Mouse (Mus musculus) left cerebral cortex, postnatal 36 days (tissue): ENCODE measurements at regions not wholly inside any gene's neighbourhood (a gene's known extent, or its start where the extent isn't known, plus 50 kb on each side); places are given as distances from the start of the nearest gene placed in this dataset.

Experiments used
- DNase-seq, 2 experiments: peaks; one replicate each; pipeline ENCODE4 v3.0.0; 2021 to 2022; ENCODE audit warnings: low spot score in 2 of 2, mixed read lengths in 1 of 2
- intact Hi-C: fragments of 180-260 bp; cut with DNase I; formaldehyde crosslinking; loops from one replicate; pipeline ENCODE4 v1.15.1; 2025

GRCm38 (mm10) chr3:132471070-132471469 is 158.6 kb upstream of the Gimd1 start:
- no peak for DNase-seq
- intact Hi-C loops: loop anchor here (10.0 kb wide), 1 partner anchor 496 kb away; no protein-coding TSS in a partner anchor

GRCm38 (mm10) chr3:132477768-132478167 is 151.9 kb upstream of the Gimd1 start:
- DNase-seq: no peak
- intact Hi-C loops: loop anchor here (10.0 kb wide), 1 partner anchor 503 kb away; no protein-coding TSS in a partner anchor

GRCm38 (mm10) chr3:132479275-132479674 is 150.3 kb upstream of the Gimd1 start:
- DNase-seq: no peak
- intact Hi-C loops: loop anchor here (10.0 kb wide), 1 partner anchor 504 kb away; no protein-coding TSS in a partner anchor

- DNase-seq: no peak
These were observed 144.8 kb upstream of the Gimd1 start for GRCm38 (mm10) chr3:132484814-132485213.

GRCm38 (mm10) chr3:132485553-132485952 is 144.1 kb upstream of the Gimd1 start:
- no peak for DNase-seq
- intact Hi-C loops: loop anchor here (10.0 kb wide), 1 partner anchor 671 kb away; no protein-coding TSS in a partner anchor

More at GRCm38 (mm10) chr3:132484814-132485213, 144.8 kb upstream of the Gimd1 start:
- intact Hi-C loops: loop anchor here (10.0 kb wide), 1 partner anchor 670 kb away; no protein-coding TSS in a partner anchor

- DNase-seq: peak; percentile 4 to 24
These were observed 123.5 kb upstream of the Gimd1 start for GRCm38 (mm10) chr3:132506095-132506494.

GRCm38 (mm10) chr3:132510240-132510639 is 119.4 kb upstream of the Gimd1 start:
- no peak for DNase-seq
- intact Hi-C loops: no loop called here

More at GRCm38 (mm10) chr3:132506095-132506494, 123.5 kb upstream of the Gimd1 start:
- intact Hi-C loops: no loop called here

- no peak for DNase-seq
- intact Hi-C loops: no loop called here
These were observed 117.0 kb upstream of the Gimd1 start for GRCm38 (mm10) chr3:132512526-132513102.

- DNase-seq: no peak
- intact Hi-C loops: no loop called here
These were observed 96.2 kb upstream of the Gimd1 start for GRCm38 (mm10) chr3:132533323-132533904.

GRCm38 (mm10) chr3:132539780-132540658 is 89.6 kb upstream of the Gimd1 start:
- intact Hi-C loops: no loop called here
- no peak for DNase-seq

GRCm38 (mm10) chr3:132551238-132551808 is 78.3 kb upstream of the Gimd1 start:
- intact Hi-C loops: no loop called here
- DNase-seq: no peak

GRCm38 (mm10) chr3:132565755-132566154 is 63.9 kb upstream of the Gimd1 start:
- DNase-seq: no peak
- intact Hi-C loops: no loop called here

- no peak for DNase-seq
- intact Hi-C loops: no loop called here
These were observed 63.3 kb upstream of the Gimd1 start for GRCm38 (mm10) chr3:132566301-132566700.
